Mouse (Mus musculus) gonadal fat pad, adult 2 months (tissue): ENCODE measurements around the gene Tmem200a. TPM values are rescaled to one million over a fixed set of nuclear protein-coding genes. Genes with fewer than 3 reads are reported as not detected.

Experiments used
- DNase-seq: peaks from one replicate; pipeline ENCODE4 v3.0.0-alpha.2; 2012; ENCODE audit warnings: low read depth
- polyA plus RNA-seq: library from polyadenylated mRNA; depleted of rRNA; stranded (reverse); fragments of >200 nt; gene quantifications from 2 replicates; pipeline ENCODE4 v1.2.3, GENCODE M21; 2012; rRNA removed

The Tmem200a gene
- 0.81 and 0.89 TPM in 2 replicates for polyA plus RNA-seq

- DNase-seq = no peak
These were observed at the start of gene Tmem200a for GRCm38 (mm10) chr10:26078521-26079142. TSS of gene Tmem200a (minus strand) at chr10:26079052.

DNA sequence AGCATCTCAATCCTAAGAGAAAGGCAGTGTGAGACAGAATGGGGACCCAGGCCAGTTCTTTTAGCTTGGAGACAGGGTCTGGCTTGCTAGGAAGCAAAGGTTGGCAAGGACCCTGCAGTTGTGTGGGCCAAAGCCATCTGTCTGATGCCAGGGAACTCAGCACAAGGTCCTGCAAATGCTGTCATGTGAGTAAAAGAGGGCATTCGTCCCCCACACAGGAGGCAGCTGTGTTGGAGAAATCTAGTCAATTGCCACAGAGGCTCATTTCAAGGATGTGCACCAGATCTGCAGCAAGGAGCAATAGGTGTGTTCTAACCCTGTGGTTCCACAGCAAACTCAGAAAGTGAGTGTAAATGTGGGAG is 41.0 kb upstream of the Tmem200a start:
- no peak for DNase-seq

- DNase-seq = no peak
These were observed 40.4 kb upstream of the Tmem200a start for GRCm38 (mm10) chr10:26119067-26119821.

- DNase-seq = no peak
These were observed 35.6 kb upstream of the Tmem200a start for GRCm38 (mm10) chr10:26114409-26114808.

GRCm38 (mm10) chr10:26103330-26103982 is 24.6 kb upstream of the Tmem200a start:
- no peak for DNase-seq

DNA sequence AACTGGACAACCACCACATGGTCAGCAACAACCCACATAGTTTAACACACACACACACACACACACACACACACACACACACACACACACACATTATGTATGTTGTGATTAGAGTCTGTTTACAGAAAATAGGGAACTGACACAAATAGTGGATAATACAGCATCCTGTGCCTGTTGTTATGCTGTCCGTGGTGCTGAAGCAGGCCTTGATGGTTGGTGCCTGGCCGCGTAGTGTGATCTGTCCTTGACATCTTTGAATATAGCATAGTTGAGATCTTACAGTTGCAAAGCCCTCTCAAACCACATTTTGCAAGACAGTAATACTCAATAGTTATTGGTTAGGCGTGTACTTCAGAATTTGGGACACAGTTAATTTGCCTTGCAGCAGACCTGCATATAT is 3.2 kb upstream of the Tmem200a start:
- DNase-seq = no peak

DNA sequence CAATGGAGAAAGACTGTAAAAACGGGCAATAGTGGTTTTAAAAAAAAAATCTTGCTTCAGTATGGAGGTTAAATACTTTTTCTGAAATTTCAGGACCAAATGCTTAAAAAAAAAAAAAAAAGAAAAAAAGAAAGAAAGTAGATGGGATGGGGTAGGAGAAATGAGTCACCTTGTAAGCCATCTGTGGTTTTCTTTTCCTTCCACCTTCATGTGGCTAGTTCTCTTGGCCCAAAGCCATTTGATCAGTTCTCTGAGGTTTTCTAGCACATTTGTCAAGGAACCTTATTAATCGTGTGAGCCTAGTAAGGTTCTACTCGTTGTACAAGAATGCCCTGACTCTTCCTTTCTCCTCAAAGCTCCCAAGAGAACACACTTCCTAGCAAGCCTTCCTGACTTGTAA is 826 bp upstream of the Tmem200a start:
- DNase-seq = no peak

GRCm38 (mm10) chr10:26077671-26078481 is 976 bp downstream of the Tmem200a start, which contains the start of gene Gm9767:
TSS of gene Gm9767 (plus strand) at chr10:26078255.
- DNase-seq = no peak

GRCm38 (mm10) chr10:26076949-26077348 is 1.9 kb downstream of the Tmem200a start:
- DNase-seq = no peak

DNA sequence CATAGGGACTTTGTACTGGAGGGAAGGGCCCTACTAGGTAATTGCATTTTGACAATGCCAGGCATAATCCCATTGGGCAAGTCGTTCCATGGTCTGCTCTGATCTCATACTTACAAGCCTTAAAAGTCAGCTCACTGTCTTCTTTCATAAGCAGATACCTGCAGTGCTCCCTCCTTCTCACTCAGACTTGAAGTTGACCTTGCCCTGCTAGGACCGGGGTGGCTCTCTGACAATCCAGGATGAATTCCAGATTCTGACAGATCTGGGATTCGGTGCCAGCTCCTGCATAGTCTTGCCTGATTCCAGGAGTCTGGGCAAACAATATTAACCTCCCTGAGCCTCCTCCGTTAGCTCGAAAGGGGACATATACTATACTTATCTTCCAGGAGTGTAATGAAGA is 6.9 kb downstream of the Tmem200a start:
- DNase-seq = no peak

DNA sequence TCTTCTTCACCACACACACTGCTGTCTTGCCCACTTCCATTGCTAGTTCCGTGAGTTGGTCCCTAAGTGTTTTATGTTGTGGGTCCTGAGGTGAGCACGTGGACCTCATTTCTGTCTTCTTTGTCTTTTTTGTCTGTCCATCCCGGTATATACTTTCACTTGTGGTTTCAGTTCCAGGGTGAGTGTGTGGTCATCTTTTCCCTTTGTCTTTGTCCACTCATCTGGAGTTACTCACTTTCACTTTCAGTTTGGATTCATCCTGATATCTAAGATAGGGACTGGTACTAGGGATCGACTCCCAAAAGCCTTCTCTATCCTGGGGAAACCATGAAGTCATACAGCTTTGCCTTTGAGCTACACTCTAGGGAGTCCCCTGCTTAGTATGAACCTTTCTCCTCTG is 15.8 kb downstream of the Tmem200a start:
- DNase-seq = no peak

DNA sequence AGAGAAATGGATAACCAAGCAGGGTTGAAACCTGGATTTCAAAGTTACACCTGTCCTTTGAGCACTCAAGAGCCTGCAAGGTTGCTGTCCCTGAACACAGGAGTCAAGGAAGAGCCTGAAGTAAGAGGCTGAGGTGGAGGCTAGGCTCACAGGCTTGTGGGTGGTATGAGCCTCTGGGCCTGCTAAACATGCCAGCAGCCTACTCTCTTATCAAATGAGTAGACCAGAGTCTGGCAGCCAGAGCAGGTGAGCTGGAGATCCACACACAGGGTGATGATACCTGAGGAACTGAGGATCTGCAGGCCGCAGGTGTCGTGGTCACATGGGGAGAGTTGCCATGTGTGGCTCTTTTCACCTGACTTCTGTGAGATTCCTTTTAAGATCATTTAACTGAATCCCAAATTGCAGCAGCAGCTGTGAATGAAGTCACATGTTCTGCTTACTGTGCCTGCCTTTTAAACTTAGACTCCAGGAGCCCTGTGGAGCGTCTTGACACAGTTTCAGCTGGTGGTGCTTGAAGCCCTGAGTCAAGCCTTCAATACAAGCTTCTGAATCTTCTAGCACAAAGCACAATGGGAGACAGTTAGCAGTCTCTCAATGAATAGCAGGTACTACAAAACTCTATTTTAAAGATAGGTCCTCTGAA is 19.1 kb downstream of the Tmem200a start:
- DNase-seq = no peak

- DNase-seq = no peak
These were observed 27.7 kb downstream of the Tmem200a start for GRCm38 (mm10) chr10:26051177-26051576.

- DNase-seq = no peak
These were observed 43.9 kb downstream of the Tmem200a start for GRCm38 (mm10) chr10:26034931-26035330.

- no peak for DNase-seq
These were observed 60.1 kb downstream of the Tmem200a start for GRCm38 (mm10) chr10:26018740-26019139.

DNA sequence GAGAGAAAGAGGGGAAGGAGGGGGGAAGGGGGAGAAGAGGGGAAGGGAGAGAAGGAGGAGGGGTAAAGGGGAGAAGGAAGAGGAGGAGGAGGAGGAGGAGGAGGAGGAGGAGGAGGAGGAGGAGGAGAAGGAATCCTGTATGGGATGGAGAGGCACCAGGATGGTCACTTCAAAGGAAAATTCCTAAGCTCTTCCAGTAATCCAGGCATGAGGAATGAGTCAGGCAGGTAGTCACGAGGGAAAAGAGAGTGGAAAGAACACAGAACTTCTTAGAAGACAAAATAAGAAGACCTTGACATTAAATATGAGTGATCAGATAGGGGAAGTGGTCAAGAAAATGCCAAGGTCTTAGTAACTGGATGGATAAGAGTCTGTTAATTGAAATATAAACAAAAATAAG is 64.6 kb downstream of the Tmem200a start:
- no peak for DNase-seq

- no peak for DNase-seq
These were observed 69.9 kb downstream of the Tmem200a start for GRCm38 (mm10) chr10:26008948-26009347.

DNA sequence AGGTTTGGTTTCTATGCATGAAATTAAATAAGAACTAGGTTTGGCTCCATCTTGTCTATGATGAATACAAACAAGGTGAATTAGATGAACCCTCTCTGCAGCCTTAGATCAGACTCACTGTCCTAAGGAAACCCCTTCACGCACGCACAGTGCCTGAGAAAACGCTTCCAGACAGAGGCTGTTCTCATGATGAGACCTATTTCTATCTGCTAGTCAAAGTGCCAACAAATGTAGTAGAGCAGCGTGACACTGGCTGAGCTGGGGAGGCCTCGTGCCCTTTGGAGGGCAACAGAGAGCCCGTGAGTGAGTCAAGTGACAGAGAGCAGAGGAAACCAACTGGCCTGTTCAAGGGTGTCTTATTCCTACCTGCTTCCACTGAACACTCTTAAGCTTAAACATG is 73.4 kb downstream of the Tmem200a start:
- no peak for DNase-seq

DNA sequence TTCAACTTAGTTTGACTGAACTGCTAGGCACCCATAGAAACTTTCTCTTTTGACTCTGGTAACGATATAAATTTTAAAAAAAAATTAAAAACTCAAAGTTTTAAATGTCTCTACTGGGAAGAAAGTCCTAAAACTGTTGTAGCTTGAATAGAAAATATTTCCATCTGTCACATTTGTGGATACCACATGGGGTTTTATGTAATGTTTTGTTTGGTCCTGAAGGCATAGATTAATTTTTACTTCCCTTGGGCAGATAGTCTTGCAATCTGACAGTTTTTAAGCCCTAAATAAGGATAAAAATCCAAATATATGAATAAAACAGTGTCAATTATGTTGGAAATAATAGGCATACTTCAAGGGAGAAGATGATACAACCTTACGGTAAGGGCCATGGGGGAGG is 78.0 kb downstream of the Tmem200a start:
- DNase-seq = no peak

GRCm38 (mm10) chr10:25999291-25999930 is 79.4 kb downstream of the Tmem200a start:
- DNase-seq = no peak

DNA sequence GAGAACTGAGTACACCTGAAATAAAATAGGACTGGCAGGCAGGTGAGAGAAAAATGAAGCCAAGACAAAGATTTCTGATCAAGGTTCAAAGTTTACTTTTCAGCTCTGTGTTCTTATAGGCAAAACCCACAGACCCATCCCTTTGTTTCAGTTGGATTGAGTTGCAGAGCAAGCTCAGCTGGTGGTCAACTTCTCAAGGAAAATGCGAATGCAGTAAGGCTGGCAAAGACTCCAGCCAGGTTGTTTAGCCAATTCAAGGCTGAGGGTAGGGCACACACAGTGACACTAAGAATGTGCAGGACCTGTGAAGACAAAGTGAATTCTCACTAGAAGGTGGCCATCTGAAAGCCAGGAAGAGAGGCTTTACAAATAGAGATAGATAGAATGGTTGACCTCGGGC is 94.8 kb downstream of the Tmem200a start:
- no peak for DNase-seq
